Mouse (Mus musculus) embryo, embryonic 9.5 days (tissue): ENCODE measurements at regions not wholly inside any gene's neighbourhood (a gene's known extent, or its start where the extent isn't known, plus 50 kb on each side); places are given as distances from the start of the nearest gene placed in this dataset.
"Not testable (repeated sequence)": the region's sequence is repeated elsewhere in the genome, so short reads cannot be mapped to it uniquely, and the experiment has no call there.

Experiments used
- DNase-seq: peaks from one replicate; pipeline ENCODE4 v3.0.0-alpha.2; 2017; ENCODE audit errors: extremely low spot score

DNA sequence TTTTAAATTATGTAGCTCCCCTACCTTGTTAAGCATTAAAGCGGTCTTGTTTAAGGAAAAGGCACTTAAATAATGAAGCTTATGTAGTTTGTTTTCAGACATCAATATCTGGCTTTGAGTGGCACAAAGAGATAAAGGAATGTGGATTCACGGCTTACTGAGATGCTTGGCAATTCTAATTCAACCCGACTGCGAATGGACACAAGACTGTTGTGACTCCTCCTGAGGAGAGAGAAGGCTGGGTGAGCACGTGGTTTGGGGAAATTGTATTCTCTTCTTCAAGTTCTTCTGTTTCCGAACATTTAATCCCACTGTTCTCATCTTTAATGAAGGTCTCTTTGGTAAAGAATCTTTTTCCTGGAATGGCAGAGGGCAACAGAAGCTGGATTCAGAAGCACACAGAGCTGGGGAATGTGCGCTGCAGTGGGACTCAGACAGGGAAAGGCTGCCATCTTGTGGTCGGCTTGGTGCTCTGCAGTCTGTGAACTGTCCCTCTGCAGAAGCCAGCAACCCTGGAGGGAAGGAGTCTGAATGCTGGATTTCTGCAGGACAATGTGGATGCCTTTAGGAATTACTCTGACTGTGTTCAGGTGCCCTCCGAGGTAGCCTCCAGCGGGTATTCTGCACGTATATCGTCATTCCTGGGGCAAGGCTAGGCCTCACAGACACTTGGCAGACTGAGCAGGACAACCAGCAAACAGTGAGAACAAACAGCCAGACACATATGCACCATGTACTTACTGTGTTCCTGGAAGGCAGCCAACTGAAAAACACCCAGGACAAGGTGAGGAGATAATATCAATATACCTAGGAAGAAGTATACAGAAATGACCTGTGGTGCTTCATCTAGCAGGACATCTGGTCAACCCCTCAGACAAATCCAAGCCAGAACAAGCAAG is 54.0 kb upstream of the Pax1 start:
- peak; percentile 76 for DNase-seq

DNA sequence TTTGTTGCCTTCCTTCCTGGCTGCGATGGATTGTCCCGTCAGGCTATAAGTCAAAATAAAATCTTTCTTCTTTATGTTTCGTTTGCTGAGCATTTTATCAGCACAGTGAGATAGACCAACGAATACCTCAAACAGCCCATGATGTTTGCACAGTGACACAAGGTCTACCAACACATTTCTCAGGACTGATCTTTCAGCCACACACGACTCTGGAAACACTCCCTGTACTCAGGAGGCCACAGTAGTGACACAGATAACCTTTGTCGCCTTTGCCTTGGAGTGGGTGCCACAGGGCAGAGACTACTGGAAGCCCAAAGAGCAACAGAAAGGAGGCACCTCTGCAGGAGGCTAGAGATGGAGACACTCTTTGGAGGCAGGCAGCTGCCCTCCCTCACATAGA is 55.0 kb upstream of the Pax1 start:
- no peak for DNase-seq

DNA sequence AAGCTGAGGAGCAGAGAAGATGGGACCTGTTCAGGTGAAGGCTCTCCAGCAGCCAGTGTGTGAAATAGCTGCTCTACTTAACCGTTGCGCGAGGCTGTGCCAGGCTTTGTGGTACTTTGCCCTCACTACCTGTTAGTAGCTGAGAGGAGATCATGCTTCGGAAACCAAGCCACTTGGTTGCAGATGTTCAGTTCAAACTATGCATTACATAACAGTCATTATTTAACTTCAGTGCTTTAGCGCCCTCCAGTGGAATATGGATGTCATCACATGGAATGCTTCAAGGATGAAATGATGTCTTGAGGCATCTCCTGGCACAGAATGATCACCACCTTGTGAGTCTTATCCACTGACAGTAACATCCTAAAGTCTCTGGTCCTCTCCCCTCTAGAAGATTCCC is 56.5 kb upstream of the Pax1 start:
- DNase-seq = peak; percentile 22

DNA sequence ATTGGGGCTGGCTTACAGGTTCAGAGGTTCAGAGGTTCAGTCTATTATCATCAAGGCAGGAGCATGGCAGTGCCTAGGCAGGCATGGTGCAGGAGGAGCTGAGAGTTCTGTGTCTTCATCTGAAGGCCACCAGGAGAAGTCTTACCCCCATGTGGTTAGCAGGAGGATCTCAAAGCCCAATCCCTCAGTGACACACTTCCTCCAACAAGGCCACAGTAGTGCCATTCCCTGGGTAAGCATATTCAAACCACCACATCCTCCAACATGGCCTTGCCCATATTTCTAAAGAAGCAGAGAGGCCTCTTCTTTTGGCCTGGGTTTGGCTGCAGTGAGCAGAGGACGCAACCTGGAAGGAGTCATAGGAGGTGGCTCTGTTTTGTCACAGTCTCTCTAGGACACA is 61.2 kb upstream of the Pax1 start:
- no peak for DNase-seq

GRCm38 (mm10) chr2:147299359-147299758 is 62.4 kb upstream of the Pax1 start:
- DNase-seq = no peak

GRCm38 (mm10) chr2:147298499-147298896 is 63.2 kb upstream of the Pax1 start:
- DNase-seq = no peak

GRCm38 (mm10) chr2:147297876-147298498 is 63.7 kb upstream of the Pax1 start:
- DNase-seq = no peak

GRCm38 (mm10) chr2:147294926-147295325 is 66.8 kb upstream of the Pax1 start:
- not testable (repeated sequence) for DNase-seq

- DNase-seq = no peak
Measured at GRCm38 (mm10) chr2:147293294-147293688, 68.4 kb upstream of the Pax1 start.

GRCm38 (mm10) chr2:147292387-147293293 is 69.1 kb upstream of the Pax1 start:
- no peak for DNase-seq

DNA sequence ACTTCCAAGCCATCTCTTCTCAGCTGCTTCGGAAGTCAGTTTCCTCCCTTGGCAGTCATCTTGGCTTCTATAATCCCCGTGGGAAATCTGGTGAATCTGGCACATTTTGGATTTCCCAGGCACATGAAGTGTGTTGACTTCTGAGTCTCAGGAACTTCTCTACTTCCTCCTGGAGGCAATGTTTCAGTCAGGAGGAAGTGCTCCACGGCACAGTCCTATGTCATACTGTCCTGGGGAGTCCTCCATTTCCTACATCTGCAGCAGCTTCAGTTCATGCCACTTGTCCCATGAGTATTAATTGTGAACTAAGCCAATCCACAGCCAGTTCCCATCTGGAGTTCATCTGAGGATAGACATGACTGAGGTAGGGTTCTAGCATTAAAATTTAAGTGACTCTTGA is 78.3 kb upstream of the Pax1 start:
- no peak for DNase-seq

DNA sequence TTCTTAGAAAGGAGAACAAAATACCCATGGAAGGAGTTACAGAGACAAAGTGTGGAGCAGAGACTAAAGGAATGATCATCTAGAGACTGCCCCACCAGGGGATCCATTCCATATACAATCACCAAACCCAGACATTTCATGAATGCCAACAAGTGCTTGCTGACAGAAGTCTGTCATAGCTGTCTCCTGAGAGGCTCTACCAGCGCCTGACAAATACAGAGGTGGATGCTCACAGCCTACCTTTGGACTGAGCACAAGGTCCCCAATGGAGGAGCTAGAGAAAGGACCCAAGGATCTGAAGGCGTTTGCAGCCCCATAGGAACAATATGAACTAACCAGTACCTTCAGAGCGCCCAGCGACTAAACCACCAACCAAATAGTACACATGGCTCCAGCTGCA is 83.6 kb upstream of the Nkx2-2 start:
- no peak for DNase-seq

DNA sequence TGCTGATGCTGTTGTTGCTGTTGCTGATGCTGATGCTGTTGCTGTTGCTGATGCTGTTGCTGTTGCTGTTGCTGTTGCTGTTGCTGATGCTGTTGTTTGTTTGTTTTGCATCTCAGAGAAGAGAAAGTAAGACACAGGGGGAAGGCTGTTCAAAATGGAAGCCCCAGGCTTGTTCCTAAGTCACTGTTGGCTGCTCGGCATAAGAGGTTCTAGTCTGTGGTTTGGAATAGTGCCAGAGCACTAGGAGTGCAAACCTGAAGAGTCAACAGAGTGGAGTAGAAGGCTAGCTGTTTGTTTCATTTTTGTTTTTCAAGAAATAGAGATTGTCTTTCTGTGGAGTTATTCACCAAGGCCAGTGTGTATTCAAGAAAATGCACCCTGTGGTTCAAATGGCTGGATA is 75.1 kb upstream of the Nkx2-2 start:
- DNase-seq = no peak

GRCm38 (mm10) chr2:147267901-147268300 is 73.9 kb upstream of the Nkx2-2 start:
- DNase-seq = no peak

- no peak for DNase-seq
Measured at GRCm38 (mm10) chr2:147267257-147267656, 73.2 kb upstream of the Nkx2-2 start.

GRCm38 (mm10) chr2:147256696-147257095 is 62.7 kb upstream of the Nkx2-2 start:
- DNase-seq = peak; percentile 75

DNA sequence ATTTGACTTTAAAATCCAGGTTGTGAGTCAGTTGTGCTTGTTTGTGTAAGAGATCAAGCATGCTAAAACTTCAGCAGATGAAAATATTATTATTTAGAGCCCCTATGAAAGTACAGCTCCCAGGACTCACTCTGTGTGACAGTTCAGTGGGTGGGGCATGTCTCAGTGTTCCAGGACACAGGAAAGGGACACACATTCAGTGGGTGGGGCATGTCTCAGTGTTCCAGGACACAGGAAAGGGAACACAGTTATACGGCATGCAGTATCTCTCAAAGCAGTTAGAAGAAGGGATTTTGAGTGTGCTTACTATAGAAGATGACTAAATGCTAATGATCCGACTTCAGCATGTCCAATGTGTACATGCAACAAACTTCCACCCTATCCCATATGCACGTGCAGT is 60.9 kb upstream of the Nkx2-2 start:
- DNase-seq = no peak

GRCm38 (mm10) chr2:147254137-147254536 is 60.1 kb upstream of the Nkx2-2 start:
- DNase-seq = no peak

GRCm38 (mm10) chr2:147247981-147248514 is 54.0 kb upstream of the Nkx2-2 start:
- DNase-seq = no peak

DNA sequence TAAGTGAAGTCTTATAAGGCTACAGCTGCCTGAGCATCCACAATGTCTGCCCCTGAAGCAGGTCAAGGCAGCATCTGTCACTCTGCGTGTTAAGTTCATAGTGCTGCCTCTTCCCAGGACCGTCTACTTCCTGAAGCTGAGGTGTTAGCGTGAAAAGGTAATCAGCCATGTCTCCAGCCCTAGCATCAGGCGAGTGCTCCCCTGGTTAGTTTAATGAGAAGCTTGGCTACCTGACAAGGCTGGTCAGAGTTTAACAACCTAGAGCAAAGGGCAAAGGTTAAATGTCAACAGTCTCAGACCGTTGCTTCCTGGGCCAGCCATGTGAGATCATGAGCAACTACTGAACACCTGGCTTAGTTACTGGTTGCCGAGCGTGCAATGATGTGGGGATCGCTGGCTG is 53.2 kb upstream of the Nkx2-2 start:
- no peak for DNase-seq

DNA sequence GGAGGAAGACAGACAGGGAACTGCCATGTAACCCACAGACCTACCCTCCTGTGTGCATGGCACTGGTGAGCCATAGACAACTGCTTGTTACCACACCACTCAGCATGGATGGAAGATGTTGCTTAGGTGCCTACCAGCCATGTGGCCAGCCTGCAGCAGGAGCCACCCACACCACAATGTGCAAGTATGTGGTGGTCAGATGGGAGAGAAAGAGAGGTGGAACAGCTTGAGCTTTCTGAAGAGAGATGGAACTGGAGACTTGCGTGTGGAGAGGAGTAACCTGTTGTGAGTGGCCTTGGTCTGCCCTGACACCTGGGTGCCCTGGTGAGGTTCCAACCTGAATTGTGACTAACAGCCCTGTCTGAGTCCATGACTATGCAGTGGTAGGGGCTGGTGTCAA is 50.4 kb upstream of the Nkx2-2 start:
- no peak for DNase-seq
